Mouse (Mus musculus) small intestine, adult 2 months (tissue): ENCODE results near the gene Olfr1396.

Source experiments
- CTCF ChIP-seq: fragments of 200-500 bp; IDR thresholded peaks from 2 replicates; pipeline ENCODE4 v1.5.1; 2012; ENCODE audit warnings: low read depth, mild to moderate bottlenecking, control low read depth, inconsistent platforms, low read length, moderate library complexity, mixed read lengths; ENCODE audit not compliant: insufficient replicate concordance, insufficient read length; ENCODE audit errors: extremely low read depth
- POLR2A ChIP-seq: fragments of 200-500 bp; IDR thresholded peaks from 2 replicates; pipeline ENCODE4 v1.6.1; 2012; ENCODE audit warnings: low read depth, mild to moderate bottlenecking, control low read depth, inconsistent platforms, low read length, moderate library complexity

DNA sequence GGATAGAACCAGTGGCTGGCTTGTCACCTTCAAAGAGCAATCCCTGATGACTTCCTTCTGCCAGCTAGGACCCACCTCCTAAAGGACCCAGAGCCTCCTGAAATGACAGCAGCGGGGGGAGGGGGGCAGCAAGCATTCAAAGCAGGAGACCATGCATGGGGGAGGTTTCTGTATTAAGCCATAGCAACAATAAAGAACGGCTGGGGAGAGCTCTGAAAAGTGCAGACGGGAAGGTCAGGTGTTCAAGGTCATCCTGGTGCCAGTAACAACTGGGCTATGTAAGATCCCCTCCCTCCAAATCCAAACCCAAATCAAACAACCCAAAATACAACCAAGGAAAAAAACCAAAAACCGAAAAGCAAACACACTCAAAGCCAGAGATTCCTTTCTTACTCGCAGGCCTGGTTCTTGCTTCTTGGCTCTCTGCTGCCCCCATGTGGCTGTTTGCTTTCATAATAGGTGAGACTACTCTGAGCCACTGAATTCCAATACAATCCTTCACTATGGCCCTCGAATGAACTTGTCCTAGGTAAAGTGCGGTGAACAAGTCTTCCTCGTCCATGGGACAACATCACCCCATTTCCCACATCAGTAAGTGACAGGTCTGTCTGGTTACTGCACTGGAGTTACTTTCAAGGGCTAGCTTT is 11.5 kb downstream of the Olfr1396 start:
- peak; percentile 70; the same call in 1 of the 2 replicates for TF ChIP-seq CTCF
- no peak for TF ChIP-seq POLR2A
